Mouse (Mus musculus) liver, embryonic 16.5 days (tissue): Measurements from ENCODE around the gene Wnt3. TPM values are rescaled to one million over a fixed set of nuclear protein-coding genes. Genes with fewer than 3 reads are reported as not detected.

Experiments
- ATAC-seq: fragments of 200-750 bp; cut with Nextera tagmentation; 2 replicates; pipeline ENCODE4 v1.8.0; 2017; ENCODE audit warnings: low read depth, mild to moderate bottlenecking, moderate number of reproducible peaks, moderate library complexity
- H3K27ac ChIP-seq: fragments of 300-500 bp; sonication (generic); 2 replicates; pipeline ENCODE4 v1.5.1; 2014; ENCODE audit warnings: mild to moderate bottlenecking, low read length
- H3K27me3 ChIP-seq: fragments of 300-500 bp; sonication (generic); 2 replicates; pipeline ENCODE4 v1.6.1; 2014; ENCODE audit warnings: low read depth, low read length, mixed read lengths; ENCODE audit not compliant: control insufficient read depth, insufficient read depth
- H3K36me3 ChIP-seq: fragments of 300-500 bp; sonication (generic); 2 replicates; pipeline ENCODE4 v1.6.1; 2014; ENCODE audit warnings: mild to moderate bottlenecking; ENCODE audit not compliant: control insufficient read depth, insufficient read depth
- H3K4me1 ChIP-seq: fragments of 300-500 bp; sonication (generic); 2 replicates; pipeline ENCODE4 v1.6.1; 2014; ENCODE audit warnings: low read depth, low read length, mixed read lengths; ENCODE audit not compliant: control insufficient read depth
- H3K4me2 ChIP-seq: fragments of 300-500 bp; sonication (generic); 2 replicates; pipeline ENCODE4 v1.6.1; 2014; ENCODE audit warnings: low read depth, low read length, mixed read lengths
- H3K4me3 ChIP-seq: fragments of 300-500 bp; sonication (generic); 2 replicates; pipeline ENCODE4 v1.5.1; 2014; ENCODE audit warnings: low read depth, mild to moderate bottlenecking, low read length
- H3K9ac ChIP-seq: fragments of 300-500 bp; sonication (generic); 2 replicates; pipeline ENCODE4 v1.6.1; 2014; ENCODE audit warnings: low read depth, low read length
- H3K9me3 ChIP-seq: fragments of 300-500 bp; sonication (generic); replicated peaks from 2 replicates; pipeline ENCODE4 v1.6.1; 2016; ENCODE audit warnings: low read length; ENCODE audit not compliant: control insufficient read depth
- WGBS: fragments of 180-500 bp; shearing (Covaris S2); extraction: QIAGEN DNeasy Blood & Tissue Kit; methylation state at CpG from one replicate; pipeline ENCODE4 v1.1.7; 2014; ENCODE audit not compliant: insufficient replicate concordance; 5-methylcytosine and 5-hydroxymethylcytosine counted together
- polyA plus RNA-seq: library from polyadenylated mRNA; unstranded; fragments of >200 nt; fragmentation: Nextera tagmentation; extraction: Ambion mirVana; gene quantifications from 2 replicates; pipeline ENCODE4 v1.2.1, GENCODE M21; 2015

The Wnt3 gene
- polyA plus RNA-seq, 1 experiment from 2014 or later = not detected

DNA sequence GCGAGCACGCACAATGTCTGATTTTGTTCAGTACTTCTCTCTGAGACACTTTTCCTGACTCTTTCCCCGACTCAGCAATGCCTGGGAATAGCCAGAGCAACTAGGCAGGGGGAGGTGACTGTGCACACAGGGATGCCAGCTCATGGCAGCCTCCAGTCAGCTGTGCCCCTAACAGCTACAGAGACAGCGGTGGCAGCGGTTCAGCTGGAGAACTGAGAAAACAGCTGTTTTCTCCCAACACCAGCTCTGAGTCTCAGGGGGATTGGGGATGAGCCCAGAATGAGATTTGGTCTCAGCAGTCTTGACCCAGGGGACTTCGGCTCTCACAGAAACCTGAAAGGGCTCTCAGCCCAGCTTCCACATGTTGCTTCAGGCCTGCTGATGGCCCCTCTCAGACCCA, 9.3 kb upstream of the Wnt3 start:
- no peaks in the 10 kb centered on the region; the same call in none of the 2 replicates for H3K27me3 ChIP-seq
- H3K4me1 ChIP-seq = no peaks in the 10 kb centered on the region
- no peaks in the 10 kb centered on the region for H3K9me3 ChIP-seq
- no peaks in the 10 kb centered on the region for H3K36me3 ChIP-seq
- H3K27ac ChIP-seq = no peak overlapping the region
- no peak for ATAC-seq
- 46% methylated on average over 6 of the region's 6 CpGs for WGBS
- H3K4me3 ChIP-seq = no peak overlapping the region
- no peak overlapping the region for H3K9ac ChIP-seq
- no peak overlapping the region for H3K4me2 ChIP-seq

- no peak overlapping the region for H3K27ac ChIP-seq
- 24% methylated on average over 5 of the region's 6 CpGs for WGBS
- no peaks in the 10 kb centered on the region for H3K9me3 ChIP-seq
- no peak overlapping the region for H3K9ac ChIP-seq
- no peak overlapping the region for H3K4me3 ChIP-seq
- ATAC-seq = no peak
- H3K27me3 ChIP-seq = peaks cover 8% of the 10 kb centered on the region
- H3K4me1 ChIP-seq = no peaks in the 10 kb centered on the region
- no peaks in the 10 kb centered on the region for H3K36me3 ChIP-seq
- H3K4me2 ChIP-seq = no peak overlapping the region
These were observed 8.4 kb upstream of the Wnt3 start for GRCm38 (mm10) chr11:103765556-103766011.

DNA sequence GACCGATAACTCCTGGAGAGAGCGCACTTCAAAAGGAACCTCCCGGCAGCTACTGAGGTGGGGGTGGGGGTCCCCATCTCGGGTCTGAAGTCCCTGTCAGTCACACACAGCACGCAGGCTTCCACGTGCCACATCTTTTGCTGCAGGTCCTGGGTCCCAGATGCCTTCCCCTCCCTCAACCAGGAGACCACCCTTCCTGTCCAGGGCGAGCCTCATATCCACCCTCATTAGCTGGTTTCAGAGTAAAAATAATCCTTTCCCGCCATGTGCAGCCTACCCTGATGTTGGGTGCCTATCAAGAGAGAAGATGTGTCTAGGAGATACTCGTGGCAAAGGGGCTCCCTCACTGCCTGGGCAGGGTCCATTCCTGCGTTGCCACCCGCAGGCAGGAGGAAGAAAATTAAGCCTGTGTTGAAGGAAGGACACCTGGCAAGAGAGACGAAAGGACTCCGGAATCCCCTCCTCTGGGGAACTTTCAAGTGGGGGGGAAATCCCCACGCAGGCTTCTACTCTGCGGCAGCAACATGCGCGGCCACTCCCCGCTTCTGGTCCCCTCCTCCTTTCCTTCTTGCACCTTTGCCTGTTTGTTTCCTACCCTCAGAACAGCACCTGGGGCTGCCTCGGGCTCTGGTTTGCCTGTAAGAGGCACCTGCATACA, 2.7 kb upstream of the Wnt3 start:
- Histone ChIP-seq H3K4me1 (no peaks in the 10 kb centered on the region; the same call in 1 of the 2 replicates), H3K27me3 (peaks cover 65% of the 10 kb centered on the region)

GRCm38 (mm10) chr11:103772505-103773386, 1.2 kb upstream of the Wnt3 start:
- Histone ChIP-seq H3K4me3 (no peak overlapping the region), H3K4me1 (no peaks in the 10 kb centered on the region; the same call in 1 of the 2 replicates), H3K36me3 (no peaks in the 10 kb centered on the region), H3K27me3 (peaks cover 73% of the 10 kb centered on the region), H3K4me2 (no peak overlapping the region), H3K9me3 (no peaks in the 10 kb centered on the region), H3K9ac (no peak overlapping the region), H3K27ac (no peak overlapping the region)
- no peak for ATAC-seq
- 2% methylated on average over 23 of the region's 23 CpGs for WGBS

More for the DNA sequence above, 2.7 kb upstream of the Wnt3 start:
- 2% methylated on average over 19 of the region's 19 CpGs for WGBS
- Histone ChIP-seq H3K9ac (no peak overlapping the region), H3K4me3 (no peak overlapping the region), H3K4me2 (no peak overlapping the region), H3K36me3 (no peaks in the 10 kb centered on the region), H3K9me3 (no peaks in the 10 kb centered on the region), H3K27ac (no peak overlapping the region)
- no peak for ATAC-seq

DNA sequence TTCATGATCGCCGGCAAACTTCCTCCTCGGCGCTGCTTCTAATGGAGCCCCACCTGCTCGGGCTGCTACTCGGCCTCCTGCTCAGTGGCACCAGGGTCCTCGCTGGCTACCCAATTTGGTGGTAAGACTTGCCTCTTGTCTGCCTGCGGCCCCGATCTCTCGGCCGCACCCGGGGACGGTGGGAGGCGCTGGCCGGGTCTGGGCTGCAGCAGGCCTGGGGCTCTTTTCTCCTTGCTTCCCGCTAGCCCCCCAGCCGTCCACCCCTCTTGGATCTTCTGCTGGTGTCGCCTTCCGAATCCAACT, 229 bp downstream of the Wnt3 start:
- Histone ChIP-seq H3K36me3 (no peaks in the 10 kb centered on the region), H3K9me3 (no peaks in the 10 kb centered on the region), H3K4me1 (no peaks in the 10 kb centered on the region; the same call in 1 of the 2 replicates), H3K4me2 (no peak overlapping the region), H3K9ac (no peak overlapping the region), H3K4me3 (peak overlapping the region; percentile 4; the same call in 1 of the 2 replicates), H3K27me3 (peaks cover 73% of the 10 kb centered on the region), H3K27ac (no peak overlapping the region)
- no peak for ATAC-seq
- 1% methylated on average over 19 of the region's 19 CpGs for WGBS

DNA sequence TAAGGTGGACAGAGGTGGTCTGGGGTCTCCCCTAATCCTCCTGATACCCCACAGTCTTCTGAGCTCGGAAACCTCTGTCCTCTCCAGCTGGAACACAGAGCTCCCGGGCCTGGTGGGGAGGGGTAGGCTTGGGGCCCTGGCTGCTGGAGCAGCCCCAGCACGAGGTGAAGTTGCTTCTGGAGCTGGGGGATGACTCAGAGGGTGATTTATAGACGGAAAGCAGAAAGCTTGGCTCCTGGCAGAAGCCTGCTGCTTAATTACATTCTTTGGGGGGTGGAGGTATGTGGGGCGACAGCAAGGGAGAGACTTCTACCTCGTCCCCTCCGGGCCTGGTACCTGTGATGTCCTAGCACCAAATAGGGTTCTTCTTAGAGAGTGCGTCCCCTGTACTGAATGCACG, 6.2 kb downstream of the Wnt3 start:
- no peak overlapping the region for H3K4me2 ChIP-seq
- no peak overlapping the region for H3K9ac ChIP-seq
- no peak overlapping the region for H3K27ac ChIP-seq
- WGBS = 38% methylated on average over 9 of the region's 9 CpGs
- no peaks in the 10 kb centered on the region for H3K36me3 ChIP-seq
- no peaks in the 10 kb centered on the region for H3K9me3 ChIP-seq
- no peaks in the 10 kb centered on the region for H3K4me1 ChIP-seq
- no peak overlapping the region for H3K4me3 ChIP-seq
- H3K27me3 ChIP-seq = peaks cover 19% of the 10 kb centered on the region
- ATAC-seq = no peak

DNA sequence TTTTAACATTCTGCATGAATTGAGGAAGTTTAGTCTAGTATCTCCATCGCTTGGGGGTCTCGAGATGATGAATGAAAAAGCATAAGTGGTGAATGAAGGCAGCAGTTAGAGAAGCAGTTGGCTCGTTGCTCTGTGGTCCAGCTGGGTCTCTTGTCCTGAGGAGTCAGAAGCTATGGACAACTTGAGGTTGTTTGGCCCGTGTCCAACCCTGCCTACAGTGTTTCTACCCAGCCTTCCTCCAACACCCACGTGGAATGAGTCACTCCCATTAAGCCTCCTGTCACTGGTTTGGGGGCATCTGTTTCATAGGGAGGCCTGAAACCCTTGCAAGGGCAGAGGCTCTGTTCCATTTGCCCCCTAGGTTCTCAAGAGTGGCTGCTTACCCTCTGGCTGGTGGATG, 16.0 kb downstream of the Wnt3 start:
- no peaks in the 10 kb centered on the region for H3K9me3 ChIP-seq
- no peak overlapping the region for H3K4me2 ChIP-seq
- H3K9ac ChIP-seq = no peak overlapping the region
- H3K36me3 ChIP-seq = no peaks in the 10 kb centered on the region
- peaks cover 7% of the 10 kb centered on the region for H3K27me3 ChIP-seq
- WGBS = 41% methylated on average over 5 of the region's 5 CpGs
- no peak for ATAC-seq
- H3K4me1 ChIP-seq = no peaks in the 10 kb centered on the region
- no peak overlapping the region for H3K4me3 ChIP-seq
- H3K27ac ChIP-seq = no peak overlapping the region

DNA sequence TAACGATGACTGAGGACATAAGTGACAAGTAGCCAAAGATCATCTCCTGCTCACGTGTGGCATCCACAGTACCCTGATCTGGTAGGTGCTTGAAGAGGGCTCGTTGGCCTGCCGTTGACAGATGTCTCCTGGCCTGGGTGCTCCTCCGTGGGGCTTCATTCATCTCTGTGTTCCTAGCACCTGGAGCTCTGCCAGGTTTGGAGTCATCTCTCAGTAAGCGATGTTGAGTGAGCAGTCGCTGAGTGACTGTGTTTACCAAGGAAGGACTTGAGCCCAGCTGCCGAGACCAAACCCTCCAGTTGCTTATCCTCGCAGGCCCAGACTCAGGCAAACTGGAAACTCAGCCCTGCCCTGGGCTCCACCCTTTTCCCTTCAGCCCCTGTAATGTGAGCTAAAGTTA, 27.2 kb downstream of the Wnt3 start:
- H3K27ac ChIP-seq = no peak overlapping the region
- no peak overlapping the region for H3K4me2 ChIP-seq
- WGBS = 63% methylated on average over 9 of the region's 9 CpGs
- no peaks in the 10 kb centered on the region for H3K4me1 ChIP-seq
- H3K9me3 ChIP-seq = no peaks in the 10 kb centered on the region
- ATAC-seq = no peak
- no peaks in the 10 kb centered on the region for H3K36me3 ChIP-seq
- no peak overlapping the region for H3K4me3 ChIP-seq
- H3K27me3 ChIP-seq = peaks cover 6% of the 10 kb centered on the region
- no peak overlapping the region for H3K9ac ChIP-seq

GRCm38 (mm10) chr11:103804126-103804525, 30.2 kb downstream of the Wnt3 start:
- no peak for ATAC-seq
- no peak overlapping the region for H3K4me2 ChIP-seq
- no peak overlapping the region for H3K9ac ChIP-seq
- H3K36me3 ChIP-seq = no peaks in the 10 kb centered on the region
- H3K4me3 ChIP-seq = no peak overlapping the region
- 69% methylated on average over 11 of the region's 11 CpGs for WGBS
- no peak overlapping the region for H3K27ac ChIP-seq
- no peaks in the 10 kb centered on the region for H3K9me3 ChIP-seq
- peaks cover 15% of the 10 kb centered on the region for H3K27me3 ChIP-seq
- H3K4me1 ChIP-seq = no peaks in the 10 kb centered on the region
